Mouse (Mus musculus): ENCODE data around the gene CK137956.

The CK137956 gene

DNA sequence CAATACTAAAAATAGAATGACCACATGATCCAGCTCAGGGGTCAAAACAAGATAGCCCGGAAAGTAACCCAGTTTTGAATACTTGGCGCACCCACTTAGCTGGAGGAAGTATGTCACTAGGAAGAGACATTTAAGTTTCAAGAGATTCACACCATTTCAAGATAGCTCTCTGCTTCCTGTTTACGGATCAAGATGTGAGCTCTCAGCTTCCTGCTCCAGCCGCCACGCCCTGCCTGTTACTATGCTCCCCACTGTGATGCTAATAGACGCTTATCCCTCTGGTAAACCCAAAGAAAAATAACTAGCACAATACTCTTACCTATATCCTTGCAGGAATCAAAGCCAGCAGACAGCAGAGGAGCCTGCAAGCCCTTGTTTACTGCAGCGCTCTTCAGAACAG, 57.2 kb downstream of the CK137956 start:
- no peak for DNase-seq (ENCODE audit: low spot score)

DNA sequence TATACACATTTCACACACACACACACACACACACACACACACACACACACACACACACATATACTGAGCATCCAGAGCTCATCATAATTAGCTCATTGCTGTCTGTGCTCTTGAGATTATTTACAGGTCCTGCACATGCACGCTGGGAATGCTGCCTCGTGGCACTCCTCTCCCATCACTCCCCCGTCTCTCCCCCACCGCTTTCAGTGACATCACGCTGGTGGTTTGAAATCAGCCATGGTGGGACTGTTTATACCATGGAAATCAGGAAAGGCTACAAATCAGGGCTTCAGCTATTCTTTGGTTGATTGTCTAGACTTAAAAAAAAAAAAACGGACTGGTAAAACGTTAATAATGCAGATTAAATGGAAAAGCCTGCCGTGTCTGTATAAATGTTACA, 63.6 kb downstream of the CK137956 start:
- DNase-seq (ENCODE audit: low spot score) = no peak

DNA sequence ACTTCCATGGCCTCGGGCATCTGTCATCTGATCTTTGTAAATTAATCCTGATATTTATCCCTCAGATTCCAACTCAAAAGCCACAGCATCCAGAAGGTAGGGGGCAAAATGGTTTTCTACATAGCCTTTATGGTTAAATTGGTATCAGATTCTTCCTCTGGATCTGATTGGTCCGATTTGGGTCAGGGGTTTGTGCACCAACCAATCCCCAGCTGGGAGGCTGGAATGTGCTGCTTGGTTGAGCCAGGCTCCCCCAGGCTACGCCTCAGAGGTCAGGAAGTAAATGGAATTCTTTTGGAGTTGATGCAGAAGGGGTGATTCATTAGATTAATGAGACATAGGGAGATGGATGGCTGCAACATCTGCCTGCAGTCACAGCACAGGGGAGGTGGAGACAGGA, 66.8 kb downstream of the CK137956 start:
- DNase-seq (ENCODE audit: low spot score) = no peak

DNA sequence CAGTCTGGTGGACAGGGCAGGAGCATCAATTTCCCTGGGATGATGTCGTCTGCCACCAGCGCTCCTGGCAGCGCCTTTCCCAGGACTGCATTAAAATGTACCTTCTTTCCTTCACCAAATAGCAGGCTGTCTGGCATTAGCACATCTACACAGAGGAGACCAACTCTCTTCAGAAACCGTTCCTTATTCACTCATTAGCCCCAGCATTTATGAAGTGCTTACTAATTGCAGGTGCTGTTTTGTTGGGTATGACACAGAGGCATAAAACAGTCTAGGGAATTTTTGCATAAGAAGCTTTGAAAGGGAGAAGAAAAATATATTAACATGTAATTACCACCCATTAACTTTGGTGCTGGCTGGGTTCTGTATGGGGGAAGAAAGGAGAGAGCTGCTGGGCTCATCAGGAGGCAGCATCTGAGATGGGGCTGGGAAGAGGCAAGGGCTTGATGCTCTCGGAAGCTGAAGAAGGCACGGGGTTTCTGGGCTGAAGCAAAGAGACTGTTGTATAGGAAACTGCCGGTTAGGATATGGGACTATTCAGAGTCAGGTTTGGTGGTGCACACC, 69.8 kb downstream of the CK137956 start:
- DNase-seq (ENCODE audit: low spot score) = no peak

DNA sequence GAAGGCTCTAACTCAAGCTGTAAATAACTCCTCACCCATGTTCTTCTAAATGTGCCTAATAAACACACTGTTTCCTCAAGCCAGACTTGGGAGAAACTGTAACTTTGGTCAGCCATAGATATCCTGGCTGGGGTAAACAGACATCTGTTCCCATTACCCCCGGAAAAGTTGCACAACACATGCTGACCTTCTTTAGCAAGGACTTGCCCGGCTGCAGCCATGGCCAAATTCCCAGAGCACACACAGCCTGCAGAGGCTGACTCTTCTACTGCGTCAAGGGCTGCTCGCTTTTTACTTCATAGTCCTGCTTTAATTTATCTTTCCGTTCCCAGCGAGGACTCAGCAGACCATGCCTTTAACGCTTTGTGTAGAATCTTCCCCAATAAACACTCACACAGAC, 81.7 kb downstream of the CK137956 start:
- DNase-seq (ENCODE audit: low spot score) = no peak

DNA sequence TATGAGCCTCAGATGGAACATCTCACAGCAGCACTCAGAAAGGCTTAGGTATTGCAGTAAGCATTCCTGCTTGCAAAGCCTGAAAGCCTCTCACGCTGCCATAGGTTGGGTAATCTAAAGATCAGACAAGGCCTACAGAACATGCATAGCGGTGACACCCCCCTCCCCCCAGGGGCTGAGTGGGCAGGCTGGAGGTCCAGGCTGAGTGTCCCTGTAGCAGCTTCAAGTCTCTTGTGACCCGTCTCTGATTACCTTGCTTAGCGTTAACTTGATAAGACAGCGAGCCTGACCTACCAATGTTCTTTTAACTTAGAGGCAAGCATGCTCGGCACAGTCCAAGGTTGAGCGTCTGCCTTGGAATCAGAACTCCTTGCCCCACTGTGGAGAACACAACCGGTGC, 91.8 kb downstream of the CK137956 start:
- DNase-seq (ENCODE audit: low spot score) = no peak
